Mouse (Mus musculus) urinary bladder, postnatal 14 days (tissue): ENCODE measurements around the gene Eif1ax.
A peak's percentile ranks its signal among the peaks of the same experiment; 100 is the strongest.
"Not testable (repeated sequence)": the region's sequence is repeated elsewhere in the genome, so short reads cannot be mapped to it uniquely, and the experiment has no call there.

ENCODE experiments used
- DNase-seq: peaks from one replicate; pipeline ENCODE4 v3.0.0; 2021; ENCODE audit warnings: low spot score

The Eif1ax gene

GRCm38 (mm10) chrX:159371831-159372752, at the start of gene Eif1ax:
Gene Eif1ax, plus strand, starts transcription at chrX:159372178.
- peak; percentile 77 for DNase-seq

GRCm38 (mm10) chrX:159364506-159364905, 7.5 kb upstream of the Eif1ax start:
- DNase-seq: no peak

- DNase-seq: no peak
These were observed 771 bp downstream of the Eif1ax start for GRCm38 (mm10) chrX:159372753-159373144.

GRCm38 (mm10) chrX:159387105-159387504, 15.1 kb downstream of the Eif1ax start:
- DNase-seq: no peak

GRCm38 (mm10) chrX:159388953-159389352, 17.0 kb downstream of the Eif1ax start:
- DNase-seq: no peak

- DNase-seq: no peak
These were observed 18.5 kb downstream of the Eif1ax start for GRCm38 (mm10) chrX:159390347-159390962.

GRCm38 (mm10) chrX:159391239-159391638, 19.3 kb downstream of the Eif1ax start:
- DNase-seq: no peak

- peak; percentile 3 for DNase-seq
These were observed 37.3 kb downstream of the Eif1ax start for GRCm38 (mm10) chrX:159409253-159409652.

GRCm38 (mm10) chrX:159414130-159414828, 42.3 kb downstream of the Eif1ax start, which contains the start of gene Map7d2:
Gene Map7d2, plus strand, starts transcription at chrX:159414572.
- DNase-seq: no peak

GRCm38 (mm10) chrX:159414829-159415673, 43.1 kb downstream of the Eif1ax start:
- no peak for DNase-seq

GRCm38 (mm10) chrX:159430507-159430906, 58.5 kb downstream of the Eif1ax start:
- DNase-seq: not testable (repeated sequence)
